Mouse (Mus musculus) telencephalon, adult 2 months (tissue): Measurements from ENCODE around the gene Ntrk3.

Experiments
- DNase-seq: peaks from one replicate; pipeline ENCODE4 v3.0.0-alpha.2; 2011; ENCODE audit warnings: low read depth, low spot score

The Ntrk3 gene

GRCm38 (mm10) chr7:78579461-78580234 lies 158.2 kb downstream of the Ntrk3 start:
- no peak for DNase-seq

DNA sequence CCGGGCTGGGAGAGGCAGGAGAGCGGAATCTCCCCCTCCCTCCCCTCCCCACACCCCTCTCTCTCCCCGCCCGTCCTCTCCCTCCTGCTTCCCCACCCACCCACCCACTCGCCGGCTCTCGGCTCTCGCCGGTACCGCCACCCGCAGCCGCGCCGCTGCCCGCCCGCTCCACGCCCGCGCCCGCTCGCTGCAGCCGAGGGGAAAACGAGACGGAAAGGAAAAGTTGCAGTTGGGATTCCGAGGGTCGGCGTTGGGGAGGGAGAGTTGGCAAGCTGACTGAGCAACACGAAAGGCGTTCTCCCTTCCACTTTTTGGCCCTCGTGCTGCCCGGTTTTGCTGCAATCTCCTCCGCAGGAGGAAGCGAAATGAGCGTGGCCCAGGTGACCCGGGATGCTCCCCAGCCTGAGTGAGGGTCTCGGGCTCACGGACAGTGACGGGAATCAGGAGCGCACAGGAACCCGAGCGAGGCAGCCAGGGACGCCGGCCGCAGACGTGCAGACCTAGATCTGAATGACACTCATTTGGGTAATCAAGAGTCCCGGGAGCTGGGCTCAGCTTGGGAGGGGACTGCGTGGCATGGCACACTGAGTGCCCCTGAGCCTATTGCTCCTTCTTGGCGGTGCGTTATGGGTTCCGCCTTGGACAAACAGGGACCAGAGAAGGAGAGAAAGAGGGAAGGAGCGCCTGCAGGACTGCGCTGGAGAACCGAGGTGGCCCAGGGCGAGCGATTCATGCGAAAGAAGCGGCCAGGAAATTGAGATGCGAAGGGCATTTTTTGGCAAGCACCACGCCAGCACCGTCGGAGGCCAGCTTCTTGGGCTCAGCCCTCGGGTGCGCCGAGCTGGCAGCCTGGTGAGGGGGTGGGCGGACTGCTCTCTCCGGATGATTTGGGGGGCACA lies 159.1 kb downstream of the Ntrk3 start:
- no peak for DNase-seq

DNA sequence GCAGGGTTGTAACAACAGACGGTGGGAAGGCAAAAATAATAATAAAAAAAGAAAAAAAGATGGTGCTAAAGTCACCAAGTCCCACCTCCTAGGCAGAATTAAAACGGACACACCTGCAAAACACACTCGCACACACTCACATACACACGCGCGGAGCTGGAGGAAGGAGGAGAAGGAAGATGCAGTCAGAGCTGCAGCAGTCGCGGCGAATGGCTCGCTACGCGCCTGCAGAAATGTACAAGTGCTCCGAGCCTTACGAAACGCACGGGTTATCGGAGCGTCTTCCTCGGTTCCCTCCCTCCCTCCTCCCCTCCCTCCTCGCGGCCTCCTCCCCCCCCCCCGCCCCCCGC lies 159.7 kb downstream of the Ntrk3 start:
- no peak for DNase-seq

- no peak for DNase-seq
Observed at GRCm38 (mm10) chr7:78577462-78578110, 160.2 kb downstream of the Ntrk3 start.

DNA sequence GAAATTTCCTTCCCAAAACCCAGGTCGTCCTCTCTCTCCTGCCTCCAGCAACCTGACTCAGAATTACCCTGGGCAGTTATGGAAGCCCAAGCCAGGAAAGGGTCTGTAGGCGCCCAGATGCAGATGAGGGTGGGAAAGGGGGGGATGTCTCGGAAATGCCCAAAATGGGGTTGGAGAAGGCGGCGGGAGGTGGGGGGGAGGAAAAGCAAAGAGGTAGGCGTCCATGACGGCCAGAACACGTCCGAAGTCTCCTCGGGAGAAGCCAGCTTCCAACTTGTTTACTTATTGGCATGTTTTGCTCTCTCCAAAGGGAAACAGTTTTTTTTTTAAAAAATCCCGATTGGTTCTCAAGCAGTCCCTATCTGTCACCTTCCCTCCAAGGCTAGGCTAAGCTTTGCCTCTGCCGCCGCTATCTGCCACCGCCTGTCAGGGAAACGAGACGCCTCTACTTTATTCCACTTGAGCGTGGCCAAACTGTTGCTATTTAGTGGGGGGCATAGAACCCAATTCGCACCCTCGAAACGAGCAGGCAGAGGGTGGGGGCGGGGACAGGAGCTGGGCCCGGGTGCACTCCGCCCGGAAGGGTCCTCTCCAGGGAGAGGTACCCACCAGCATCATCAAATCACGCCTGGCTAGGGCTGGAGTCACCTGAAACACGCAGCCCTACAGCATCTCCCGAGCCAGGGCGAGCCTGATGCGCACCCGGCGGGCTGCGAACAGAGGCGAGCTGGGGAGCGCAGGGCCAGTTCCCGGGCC lies 160.9 kb downstream of the Ntrk3 start:
- no peak for DNase-seq

DNA sequence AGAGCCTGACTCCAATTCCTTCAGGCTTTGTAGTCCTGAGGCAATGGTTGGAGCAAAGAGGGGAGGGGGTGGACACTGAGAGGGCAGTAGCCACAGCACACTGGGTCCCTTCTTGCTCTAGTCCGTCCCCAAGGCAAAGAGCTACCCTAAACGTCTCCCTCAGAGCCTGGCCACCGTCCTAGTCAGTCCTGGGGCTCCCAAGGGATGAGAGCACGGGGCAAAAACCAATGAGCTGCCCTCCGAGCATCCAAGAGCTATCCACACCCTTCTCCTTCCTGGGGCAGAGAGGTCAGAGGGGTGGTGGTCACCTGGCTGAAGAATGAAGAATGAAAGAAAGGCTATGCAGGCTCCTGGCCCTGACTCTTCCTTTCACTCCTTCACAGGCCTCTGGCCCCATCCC lies 161.6 kb downstream of the Ntrk3 start:
- no peak for DNase-seq

DNA sequence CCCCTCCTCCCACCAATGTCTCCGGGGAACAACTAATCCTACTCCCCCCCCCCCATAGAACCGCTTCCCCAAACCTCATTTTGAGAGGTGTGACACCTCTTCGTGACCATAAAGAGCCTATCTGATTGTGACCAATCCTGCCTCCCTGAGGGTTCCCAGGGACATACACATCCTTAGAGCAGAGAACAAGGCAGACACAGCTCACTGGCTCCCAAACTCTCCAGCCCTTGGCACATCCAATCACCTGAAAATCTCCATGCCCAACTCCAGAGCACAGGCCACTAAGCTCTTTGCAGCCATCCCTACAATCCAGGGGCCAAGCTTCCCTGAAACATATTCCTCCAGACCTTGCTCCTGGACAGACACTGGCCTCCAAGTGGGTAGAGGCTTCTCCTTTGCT lies 162.3 kb downstream of the Ntrk3 start:
- no peak for DNase-seq

DNA sequence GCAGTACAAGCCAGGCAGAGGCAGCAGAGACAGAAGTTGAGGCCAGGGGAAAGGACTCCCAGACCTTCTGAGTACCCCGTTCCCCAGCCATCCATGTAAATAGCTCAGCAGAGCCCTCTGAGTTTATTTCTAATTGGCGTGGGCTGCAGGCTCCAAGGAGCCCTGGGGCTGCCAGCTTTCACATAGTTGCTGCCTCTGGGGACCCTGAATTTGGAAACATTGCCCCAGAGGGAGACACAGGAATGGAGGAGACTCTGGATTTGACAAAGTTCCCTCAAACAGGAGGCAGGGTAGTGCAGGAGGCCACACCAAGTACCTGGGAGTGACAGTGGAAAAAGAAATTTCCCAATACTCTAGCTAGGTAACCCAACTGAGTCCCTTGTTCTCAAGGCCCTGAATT lies 166.6 kb downstream of the Ntrk3 start:
- no peak for DNase-seq

GRCm38 (mm10) chr7:78569255-78569618 lies 168.6 kb downstream of the Ntrk3 start:
- DNase-seq, result no peak

GRCm38 (mm10) chr7:78568411-78569254 lies 169.2 kb downstream of the Ntrk3 start:
- no peak for DNase-seq

DNA sequence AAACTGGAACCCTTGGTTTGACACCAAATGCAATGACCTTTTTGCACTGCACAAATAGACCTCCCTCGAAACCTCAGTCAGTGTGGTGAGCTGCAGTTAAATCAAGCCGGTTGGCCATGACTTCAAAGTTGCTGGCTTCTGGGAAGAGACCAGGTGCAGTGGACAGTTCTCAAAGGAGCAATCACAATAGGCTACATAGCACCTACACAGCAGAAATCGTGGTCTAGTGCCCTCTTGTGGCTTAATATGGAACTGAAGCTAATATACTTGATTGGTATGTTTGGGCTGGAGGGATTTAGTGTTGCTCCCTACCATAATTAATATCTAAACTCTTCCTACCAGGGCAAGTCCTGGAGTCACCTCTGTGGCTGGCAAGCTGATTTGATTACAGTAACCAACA lies 171.2 kb downstream of the Ntrk3 start:
- no peak for DNase-seq

GRCm38 (mm10) chr7:78565386-78565785 lies 172.4 kb downstream of the Ntrk3 start:
- no peak for DNase-seq

DNA sequence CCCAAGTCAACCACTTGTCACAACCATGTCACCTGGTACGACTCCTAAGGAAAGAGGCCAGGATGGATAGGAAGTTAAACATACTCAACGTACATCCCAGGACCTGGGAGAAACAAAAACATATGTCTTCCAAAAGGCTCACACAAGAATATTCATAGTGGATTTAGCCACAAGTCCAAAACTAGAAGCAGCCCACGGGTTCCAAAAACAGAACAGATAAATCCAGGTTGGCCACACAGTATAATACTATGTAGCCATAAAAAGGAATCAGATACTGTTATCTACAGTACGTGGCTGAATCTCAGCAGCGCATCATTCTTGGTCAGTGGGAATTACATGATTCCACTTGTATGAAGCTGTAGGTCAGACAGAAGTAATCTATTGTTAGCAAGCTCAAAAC lies 179.3 kb downstream of the Ntrk3 start:
- no peak for DNase-seq

DNA sequence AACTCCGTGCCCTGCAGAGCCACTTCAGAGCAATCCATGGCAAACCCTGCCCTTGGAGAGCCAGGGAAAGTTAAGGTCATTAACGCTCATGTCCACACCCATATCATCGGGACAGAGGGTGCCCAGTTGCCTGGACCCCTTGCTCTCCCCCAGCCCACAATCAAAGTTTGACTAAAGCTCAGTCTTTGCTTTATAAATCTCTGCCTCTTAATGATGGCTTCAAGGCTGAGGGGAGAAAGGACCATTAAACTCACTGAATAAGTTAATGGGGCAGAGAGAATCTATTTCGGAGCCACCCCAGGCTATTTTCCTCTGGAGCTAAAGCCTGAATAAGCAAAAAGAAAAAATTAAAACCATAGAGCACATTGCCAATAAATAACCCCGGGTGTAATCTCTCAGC lies 182.3 kb downstream of the Ntrk3 start:
- no peak for DNase-seq

- DNase-seq, result no peak
Observed at GRCm38 (mm10) chr7:78549461-78549860, 188.4 kb downstream of the Ntrk3 start.

- DNase-seq, result no peak
Observed at GRCm38 (mm10) chr7:78548721-78549120, 189.1 kb downstream of the Ntrk3 start.

DNA sequence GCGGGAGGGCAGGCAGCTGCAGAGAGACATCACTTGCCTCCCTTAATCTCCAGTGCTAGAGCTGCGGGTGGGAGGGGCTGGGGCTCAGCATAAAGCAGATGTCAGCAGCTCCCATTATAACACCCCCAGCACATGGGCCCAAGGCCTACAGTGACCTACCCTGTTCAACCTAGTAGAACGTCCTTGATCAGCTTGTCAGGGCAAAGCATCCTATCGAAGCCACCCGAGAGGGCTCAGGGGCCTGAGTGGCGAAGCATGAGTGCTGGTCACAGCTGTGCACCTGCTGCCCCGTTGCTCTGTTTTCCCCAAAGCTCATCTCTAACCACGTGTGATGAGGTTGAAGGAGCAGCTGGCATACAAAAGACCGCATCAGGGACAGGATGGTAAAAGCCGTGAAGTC lies 191.3 kb downstream of the Ntrk3 start:
- no peak for DNase-seq

DNA sequence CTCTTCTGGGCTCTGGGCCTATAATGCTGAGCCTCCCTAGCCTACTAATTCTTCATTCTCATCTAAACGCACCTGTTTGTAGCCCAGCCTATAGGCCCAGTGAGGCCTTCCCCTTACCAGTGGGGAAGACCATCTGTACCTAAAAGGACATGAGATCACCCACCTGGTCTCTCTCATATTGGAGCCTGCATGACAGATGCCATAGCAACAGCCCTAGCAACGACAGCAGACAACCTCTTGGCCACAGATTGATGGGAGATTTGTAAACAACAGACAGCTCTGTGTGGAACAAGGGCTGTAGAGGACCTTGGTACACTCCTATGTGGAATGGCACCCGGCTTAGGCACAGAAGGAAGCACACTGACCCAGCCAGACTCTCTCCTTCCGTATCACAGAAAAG lies 195.3 kb downstream of the Ntrk3 start:
- DNase-seq, result no peak

DNA sequence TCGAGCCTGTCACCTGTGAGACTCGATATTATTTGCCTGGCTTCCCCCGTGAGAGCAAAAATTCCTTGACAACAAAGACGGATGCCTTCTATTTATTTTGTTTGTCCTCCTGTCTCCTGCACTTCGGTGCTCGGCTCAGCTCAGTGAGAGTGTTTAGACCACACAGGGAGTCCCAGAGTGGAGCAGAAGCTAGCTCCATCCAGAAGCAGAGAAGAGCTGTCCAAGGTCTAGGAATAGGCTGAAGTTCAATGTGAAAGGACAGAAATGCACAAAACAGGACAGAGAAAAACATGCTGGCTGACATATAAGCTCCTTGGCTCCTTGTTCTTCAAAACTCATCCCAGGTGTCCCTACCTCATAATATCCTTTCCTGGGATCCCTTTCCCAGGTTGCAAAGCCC lies 207.5 kb downstream of the Ntrk3 start:
- no peak for DNase-seq

DNA sequence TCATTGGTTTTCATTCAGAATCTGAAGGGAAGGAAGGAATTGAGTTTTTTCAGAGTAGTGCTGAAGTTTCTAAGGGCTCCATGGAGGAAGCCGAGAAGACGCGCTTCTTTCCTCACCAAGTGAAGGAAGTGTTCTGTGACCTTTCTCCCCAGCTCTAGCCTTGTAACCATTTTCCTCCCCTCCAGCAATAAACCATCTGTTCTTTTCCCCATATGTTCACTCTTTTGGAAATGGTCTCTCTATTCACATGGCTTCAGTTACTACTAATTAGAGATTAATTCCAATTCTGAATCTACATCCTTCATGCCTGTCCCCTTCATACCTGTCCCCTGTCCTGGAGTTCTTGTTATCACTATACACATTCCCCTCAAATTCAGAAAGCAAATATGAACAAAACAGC lies 209.8 kb downstream of the Ntrk3 start:
- DNase-seq, result no peak

- no peak for DNase-seq
Observed at GRCm38 (mm10) chr7:78527564-78527963, 210.2 kb downstream of the Ntrk3 start.
